Mouse (Mus musculus): ENCODE results near the gene Pi4kb. TPM values are rescaled to one million over a fixed set of nuclear protein-coding genes. Genes with fewer than 3 reads are reported as not detected.

The Pi4kb gene
- polyA plus RNA-seq, 1 experiment from 2014 or later = 22.3 TPM

Other genes starting within 250 kb of the Pi4kb start
- gene Cgn, start 188.2 kb upstream of the Pi4kb start, polyA plus RNA-seq (2016; fragmentation: Nextera tagmentation; extraction: Ambion mirVana) = 5.0 and 8.0 TPM in 2 replicates
- gene Pogz, start 137.2 kb upstream of the Pi4kb start, polyA plus RNA-seq (2016; fragmentation: Nextera tagmentation; extraction: Ambion mirVana) = 17.6 and 18.2 TPM in 2 replicates
- 342 and 366 TPM in 2 replicates for gene Psmb4, start 87.8 kb upstream of the Pi4kb start, polyA plus RNA-seq (2016; fragmentation: Nextera tagmentation; extraction: Ambion mirVana)
- gene Selenbp1, start 41.7 kb upstream of the Pi4kb start, polyA plus RNA-seq (2016; fragmentation: Nextera tagmentation; extraction: Ambion mirVana) = 5.1 and 7.4 TPM in 2 replicates
- gene Rfx5, start 20.7 kb upstream of the Pi4kb start, polyA plus RNA-seq (2016; fragmentation: Nextera tagmentation; extraction: Ambion mirVana) = 5.7 TPM in 2 replicates
- 40.0 and 46.5 TPM in 2 replicates for gene Zfp687, start 40.7 kb downstream of the Pi4kb start, polyA plus RNA-seq (2016; fragmentation: Nextera tagmentation; extraction: Ambion mirVana)
- 330 and 353 TPM in 2 replicates for gene Psmd4, start 67.9 kb downstream of the Pi4kb start, polyA plus RNA-seq (2016; fragmentation: Nextera tagmentation; extraction: Ambion mirVana)
- 19.0 and 20.1 TPM in 2 replicates for gene Pip5k1a, start 132.2 kb downstream of the Pi4kb start, polyA plus RNA-seq (2016; fragmentation: Nextera tagmentation; extraction: Ambion mirVana)
- gene Vps72, start 136.3 kb downstream of the Pi4kb start, polyA plus RNA-seq (2016; fragmentation: Nextera tagmentation; extraction: Ambion mirVana) = 274 and 303 TPM in 2 replicates
- gene Tmod4, start 149.7 kb downstream of the Pi4kb start, polyA plus RNA-seq (2016; fragmentation: Nextera tagmentation; extraction: Ambion mirVana) = 0.95 and 1.3 TPM in 2 replicates
- gene Scnm1, start 159.3 kb downstream of the Pi4kb start, polyA plus RNA-seq (2016; fragmentation: Nextera tagmentation; extraction: Ambion mirVana) = 79.2 and 94.1 TPM in 2 replicates
- gene Lysmd1, start 159.4 kb downstream of the Pi4kb start, polyA plus RNA-seq (2016; fragmentation: Nextera tagmentation; extraction: Ambion mirVana) = 13.4 and 17.2 TPM in 2 replicates
- 2.1 and 2.9 TPM in 2 replicates for gene Tnfaip8l2, start 167.6 kb downstream of the Pi4kb start, polyA plus RNA-seq (2016; fragmentation: Nextera tagmentation; extraction: Ambion mirVana)
- 9.9 and 24.3 TPM in 2 replicates for gene Sema6c, start 185.7 kb downstream of the Pi4kb start, polyA plus RNA-seq (2016; fragmentation: Nextera tagmentation; extraction: Ambion mirVana)
- 7.9 and 12.2 TPM in 2 replicates for gene Gabpb2, start 243.2 kb downstream of the Pi4kb start, polyA plus RNA-seq (2016; fragmentation: Nextera tagmentation; extraction: Ambion mirVana)